ENCODE assay signal across 13 mouse cellular contexts in the genomic region with DNA sequence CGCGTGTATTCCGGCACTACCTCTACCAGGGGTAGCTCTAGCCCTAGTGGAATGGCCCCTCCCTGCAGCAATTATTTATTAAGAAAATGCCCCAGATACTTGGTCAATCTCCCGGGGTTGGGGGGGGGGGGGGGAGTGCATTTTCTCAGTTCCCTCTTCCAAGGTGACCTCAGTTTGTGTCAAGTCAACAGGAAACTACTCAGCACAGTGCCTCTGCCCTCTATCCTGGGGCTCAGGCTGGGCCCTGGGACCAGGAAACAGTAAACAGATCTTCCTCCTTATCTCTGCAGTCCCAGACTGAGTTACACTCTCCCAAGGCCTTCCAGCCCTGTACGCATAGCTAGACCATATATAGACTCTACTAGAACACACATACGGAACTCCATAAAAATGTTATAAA. TPM values are rescaled to one million over a fixed set of nuclear protein-coding genes. Genes with fewer than 3 reads are reported as not detected.
DNase-seq lines count a peak whose midpoint lies in the region; ATAC-seq and TF ChIP-seq lines count a peak whose summit lies in the region.
"Had no signal": no experiment of that assay in that cellular context is flagged by ENCODE, and none has a peak within 500 bp of the region (broad histone marks: within the 10 kb centered on the region; RNA-seq: fewer than 3 reads in every experiment).

No protein-coding gene starts in this region.

- no peak for DNase-seq in forebrain, postnatal 0 days
- no peak for DNase-seq in lung, postnatal 0 days (ENCODE audit: low spot score)
- no peak for DNase-seq in lung, adult 18-20 months
- DNase-seq: adrenal gland, postnatal 10 days; cerebellum, adult 2 months had no signal

- no peak overlapping the region for H3K9ac ChIP-seq in forebrain, embryonic 15.5 days (replicated peaks)
- H3K9ac ChIP-seq in forebrain, postnatal 0 days = no peak overlapping the region
- no peak overlapping the region for H3K9ac ChIP-seq in lung, postnatal 0 days (replicated peaks; ENCODE audit: low read depth)
- H3K9ac ChIP-seq in liver, embryonic 12.5 days = peak overlapping the region; percentile 65
- no peak overlapping the region for H3K9ac ChIP-seq in stomach, embryonic 15.5 days

- TF ChIP-seq CTCF in forebrain, postnatal 0 days (IDR thresholded peaks at IDR 0.05; ENCODE audit: low read depth) = no peak
- TF ChIP-seq CTCF in lung, postnatal 0 days (IDR thresholded peaks at IDR 0.05) = no peak

- 82% methylated on average over 6 of the region's 6 CpGs for WGBS in forebrain, embryonic 15.5 days
- WGBS in forebrain, postnatal 0 days = 78% methylated on average over 6 of the region's 6 CpGs
- WGBS in lung, postnatal 0 days = 44% methylated on average over 6 of the region's 6 CpGs
- 27% methylated on average over 5 of the region's 6 CpGs for WGBS in liver, embryonic 12.5 days (ENCODE audit: insufficient replicate concordance)
- 71% methylated on average over 6 of the region's 6 CpGs for WGBS in stomach, embryonic 15.5 days

- no peak for TF ChIP-seq EP300 in lung, postnatal 0 days (IDR thresholded peaks at IDR 0.05)

- no peaks in the 10 kb centered on the region for H3K9me3 ChIP-seq in forebrain, embryonic 15.5 days
- H3K9me3 ChIP-seq in forebrain, postnatal 0 days (ENCODE audit: low read length) = no peaks in the 10 kb centered on the region
- no peaks in the 10 kb centered on the region for H3K9me3 ChIP-seq in lung, postnatal 0 days (ENCODE audit: low read length)
- H3K9me3 ChIP-seq in liver, embryonic 12.5 days (replicated peaks) = no peaks in the 10 kb centered on the region
- no peaks in the 10 kb centered on the region for H3K9me3 ChIP-seq in stomach, embryonic 15.5 days
- H3K9me3 ChIP-seq: hindbrain, embryonic 15.5 days had no signal

- H3K36me3 ChIP-seq in forebrain, embryonic 15.5 days = no peaks in the 10 kb centered on the region
- no peaks in the 10 kb centered on the region for H3K36me3 ChIP-seq in forebrain, postnatal 0 days (ENCODE audit: insufficient read depth)
- no peaks in the 10 kb centered on the region for H3K36me3 ChIP-seq in lung, postnatal 0 days (ENCODE audit: insufficient read depth, low read length)
- H3K36me3 ChIP-seq in liver, embryonic 12.5 days = no peaks in the 10 kb centered on the region
- no peaks in the 10 kb centered on the region for H3K36me3 ChIP-seq in stomach, embryonic 15.5 days
- H3K36me3 ChIP-seq: hindbrain, embryonic 15.5 days had no signal

- peaks cover 7% of the 10 kb centered on the region for H3K4me1 ChIP-seq in forebrain, embryonic 15.5 days
- 0 out of 2 replicates have a peak, but pooled peaks cover 4% of the 10 kb centered on the region for H3K4me1 ChIP-seq in forebrain, postnatal 0 days (ENCODE audit: insufficient read depth)
- peaks cover 8% of the 10 kb centered on the region; the same call in 1 of the 2 replicates for H3K4me1 ChIP-seq in lung, postnatal 0 days (ENCODE audit: insufficient read depth, low read depth, low read length)
- peaks cover 73% of the 10 kb centered on the region for H3K4me1 ChIP-seq in liver, embryonic 12.5 days
- H3K4me1 ChIP-seq in stomach, embryonic 15.5 days = peaks cover 10% of the 10 kb centered on the region; the same call in 1 of the 2 replicates

- no peak overlapping the region for H3K4me3 ChIP-seq in forebrain, embryonic 15.5 days
- H3K4me3 ChIP-seq in forebrain, postnatal 0 days (ENCODE audit: low read depth, low read length) = no peak overlapping the region
- H3K4me3 ChIP-seq in lung, postnatal 0 days (ENCODE audit: low read depth, low read length) = no peak overlapping the region
- no peak overlapping the region for H3K4me3 ChIP-seq in liver, embryonic 12.5 days
- H3K4me3 ChIP-seq in stomach, embryonic 15.5 days (replicated peaks) = no peak overlapping the region

- no peak overlapping the region for H3K27ac ChIP-seq in forebrain, embryonic 15.5 days (replicated peaks)
- no peak overlapping the region for H3K27ac ChIP-seq in forebrain, postnatal 0 days (ENCODE audit: low read depth, low read length)
- H3K27ac ChIP-seq in lung, postnatal 0 days (ENCODE audit: low read length) = peak overlapping the region; percentile 81; the same call in 1 of the 2 replicates
- peak overlapping the region; percentile 87 for H3K27ac ChIP-seq in liver, embryonic 12.5 days
- no peak overlapping the region for H3K27ac ChIP-seq in stomach, embryonic 15.5 days

- ATAC-seq in forebrain, embryonic 15.5 days (replicated peaks) = 0 out of 2 replicates have a peak, but pooled peaks have one; percentile 15
- ATAC-seq in forebrain, postnatal 0 days = no peak
- ATAC-seq in lung, postnatal 0 days = no peak
- ATAC-seq in liver, embryonic 12.5 days = peak; percentile 90
- peak; percentile 74; the same call in 1 of the 2 replicates for ATAC-seq in stomach, embryonic 15.5 days (ENCODE audit: insufficient read depth, low FRiP score, low read depth)
- no peak for ATAC-seq in activated CD4-positive, CD25-positive, alpha-beta regulatory T cell, adult 4 months
- ATAC-seq in CD4-positive, CD25-positive, alpha-beta regulatory T cell, adult 4 months = no peak

- no peaks in the 10 kb centered on the region for H3K27me3 ChIP-seq in forebrain, embryonic 15.5 days
- H3K27me3 ChIP-seq in forebrain, postnatal 0 days (ENCODE audit: insufficient read depth, low read length) = no peaks in the 10 kb centered on the region
- no peaks in the 10 kb centered on the region for H3K27me3 ChIP-seq in lung, postnatal 0 days (replicated peaks; ENCODE audit: insufficient read depth, low read length)
- no peaks in the 10 kb centered on the region for H3K27me3 ChIP-seq in liver, embryonic 12.5 days (replicated peaks)
- no peaks in the 10 kb centered on the region for H3K27me3 ChIP-seq in stomach, embryonic 15.5 days (replicated peaks)
- H3K27me3 ChIP-seq: hindbrain, embryonic 15.5 days had no signal

- no peak overlapping the region for H3K4me2 ChIP-seq in forebrain, embryonic 15.5 days (replicated peaks)
- no peak overlapping the region for H3K4me2 ChIP-seq in forebrain, postnatal 0 days (ENCODE audit: low read depth)
- no peak overlapping the region for H3K4me2 ChIP-seq in lung, postnatal 0 days (replicated peaks; ENCODE audit: low read depth, low read length)
- H3K4me2 ChIP-seq in liver, embryonic 12.5 days = peak overlapping the region; percentile 74
- no peak overlapping the region for H3K4me2 ChIP-seq in stomach, embryonic 15.5 days

RNA-seq across cellular contexts. Expression of a gene that starts 32.4 kb away (rescaled TPM):
- polyA plus RNA-seq in forebrain, embryonic 15.5 days (2015; fragmentation: Nextera tagmentation; extraction: Ambion mirVana) = 6.3 and 6.5 TPM in 2 replicates
- total RNA-seq in forebrain, postnatal 0 days (2014; rRNA removed) = 17.2 and 24.4 TPM in 2 replicates
- polyA plus RNA-seq in forebrain, postnatal 0 days (2015; fragmentation: Nextera tagmentation; extraction: Ambion mirVana) = 2.4 and 5.2 TPM in 2 replicates
- 51.1 and 68.6 TPM in 2 replicates for polyA plus RNA-seq in lung, postnatal 0 days (2015; fragmentation: Nextera tagmentation; extraction: Ambion mirVana)
- 5.9 and 6.5 TPM in 2 replicates for polyA plus RNA-seq in liver, embryonic 12.5 days (2016; fragmentation: Nextera tagmentation; extraction: Ambion mirVana)
- polyA plus RNA-seq in stomach, embryonic 15.5 days (2015; fragmentation: Nextera tagmentation; extraction: Ambion mirVana) = 10.1 and 12.3 TPM in 2 replicates
- polyA plus RNA-seq in activated CD4-positive, CD25-positive, alpha-beta regulatory T cell, adult 4 months (2017; shearing (Covaris generic)) = under 1 TPM in 1 of 2 experiments, not detected in 1; 0.09 TPM
- polyA plus RNA-seq in CD4-positive, CD25-positive, alpha-beta regulatory T cell, adult 4 months (2017; shearing (Covaris generic)) = not detected

RNA-seq across cellular contexts. Expression of a gene that starts 57.7 kb away (rescaled TPM):
- not detected in 2 replicates for polyA plus RNA-seq in forebrain, embryonic 15.5 days (2015; fragmentation: Nextera tagmentation; extraction: Ambion mirVana)
- total RNA-seq in forebrain, postnatal 0 days (2014; rRNA removed) = 0.08 TPM in 1 of 2 replicates, not detected in the other
- polyA plus RNA-seq in forebrain, postnatal 0 days (2015; fragmentation: Nextera tagmentation; extraction: Ambion mirVana) = not detected in 2 replicates
- not detected in 2 replicates for polyA plus RNA-seq in lung, postnatal 0 days (2015; fragmentation: Nextera tagmentation; extraction: Ambion mirVana)
- 0.13 and 0.16 TPM in 2 replicates for polyA plus RNA-seq in liver, embryonic 12.5 days (2016; fragmentation: Nextera tagmentation; extraction: Ambion mirVana)
- polyA plus RNA-seq in stomach, embryonic 15.5 days (2015; fragmentation: Nextera tagmentation; extraction: Ambion mirVana) = 0.05 and 0.10 TPM in 2 replicates
- not detected for polyA plus RNA-seq in activated CD4-positive, CD25-positive, alpha-beta regulatory T cell, adult 4 months (2017; shearing (Covaris generic))
- not detected for polyA plus RNA-seq in CD4-positive, CD25-positive, alpha-beta regulatory T cell, adult 4 months (2017; shearing (Covaris generic))
- polyA plus RNA-seq: cerebellum, adult 2 months; hindbrain, embryonic 15.5 days; limb, embryonic 11.5 days; stomach, embryonic 14.5 days had no signal

Comparison
In these comparisons a context has a peak if more than half of its experiments do, and no peak if none do; other contexts are left out.
1. ATAC-seq: peak in forebrain, embryonic 15.5 days (single experiment), liver, embryonic 12.5 days (single experiment) and stomach, embryonic 15.5 days (single experiment); none in forebrain, postnatal 0 days (single experiment), lung, postnatal 0 days (single experiment), activated CD4-positive, CD25-positive, alpha-beta regulatory T cell, adult 4 months (single experiment) and CD4-positive, CD25-positive, alpha-beta regulatory T cell, adult 4 months (single experiment).
2. H3K27ac ChIP-seq: peak in lung, postnatal 0 days (single experiment) and liver, embryonic 12.5 days (single experiment); none in forebrain, embryonic 15.5 days (single experiment), forebrain, postnatal 0 days (single experiment) and stomach, embryonic 15.5 days (single experiment).